Mouse (Mus musculus): ENCODE results near the gene 4921536K21Rik.
A peak's percentile ranks its signal among the peaks of the same experiment; 100 is the strongest.

The 4921536K21Rik gene

GRCm38 (mm10) chr11:3910513-3911310 is 15.8 kb upstream of the 4921536K21Rik start:
- peak; percentile 55 to 57 for DNase-seq

- DNase-seq, result no peak
These were observed 14.3 kb upstream of the 4921536K21Rik start for GRCm38 (mm10) chr11:3909236-3909635.

GRCm38 (mm10) chr11:3905446-3905845 is 10.5 kb upstream of the 4921536K21Rik start:
- DNase-seq, result no peak

GRCm38 (mm10) chr11:3904673-3905072 is 9.8 kb upstream of the 4921536K21Rik start:
- DNase-seq, result no peak

GRCm38 (mm10) chr11:3903046-3903445 is 8.1 kb upstream of the 4921536K21Rik start:
- DNase-seq, result peak; percentile 45 to 65

- DNase-seq, result no peak
These were observed 7.6 kb upstream of the 4921536K21Rik start for GRCm38 (mm10) chr11:3902516-3902915.

- DNase-seq, result no peak
These were observed 5.4 kb upstream of the 4921536K21Rik start for GRCm38 (mm10) chr11:3900296-3900695.

GRCm38 (mm10) chr11:3895933-3896332 is 1.0 kb upstream of the 4921536K21Rik start:
- DNase-seq, result no peak

GRCm38 (mm10) chr11:3895458-3895857 is 560 bp upstream of the 4921536K21Rik start:
- DNase-seq, result no peak

- DNase-seq, result no peak
These were observed 928 bp downstream of the 4921536K21Rik start for GRCm38 (mm10) chr11:3893970-3894369.

GRCm38 (mm10) chr11:3887331-3887730 is 7.6 kb downstream of the 4921536K21Rik start:
- peak; percentile 55 to 63 for DNase-seq

GRCm38 (mm10) chr11:3883711-3884110 is 11.2 kb downstream of the 4921536K21Rik start:
- no peak for DNase-seq

GRCm38 (mm10) chr11:3879836-3880235 is 15.1 kb downstream of the 4921536K21Rik start:
- peak; percentile 89 to 94 for DNase-seq

GRCm38 (mm10) chr11:3878660-3879059 is 16.2 kb downstream of the 4921536K21Rik start:
- DNase-seq, result no peak

GRCm38 (mm10) chr11:3876419-3876818 is 18.5 kb downstream of the 4921536K21Rik start:
- peak; percentile 36 to 51 for DNase-seq

- DNase-seq, result peak in 1 of 2 experiments; percentile 22
These were observed 30.6 kb downstream of the 4921536K21Rik start for GRCm38 (mm10) chr11:3864343-3864742.

- DNase-seq, result peak; percentile 90 to 91
These were observed 31.3 kb downstream of the 4921536K21Rik start, which contains the start of gene Osbp2 for GRCm38 (mm10) chr11:3863454-3864112. Gene Osbp2, minus strand, starts transcription at chr11:3863903.

- DNase-seq, result peak in 1 of 2 experiments; percentile 49
These were observed 32.0 kb downstream of the 4921536K21Rik start for GRCm38 (mm10) chr11:3862661-3863453.

GRCm38 (mm10) chr11:3860361-3860760 is 34.5 kb downstream of the 4921536K21Rik start:
- DNase-seq, result peak in 1 of 2 experiments; percentile 7

GRCm38 (mm10) chr11:3859778-3860177 is 35.1 kb downstream of the 4921536K21Rik start:
- no peak for DNase-seq

- no peak for DNase-seq
These were observed 37.0 kb downstream of the 4921536K21Rik start for GRCm38 (mm10) chr11:3857902-3858301.

GRCm38 (mm10) chr11:3855846-3856245 is 39.1 kb downstream of the 4921536K21Rik start:
- DNase-seq, result peak in 1 of 2 experiments; percentile 11

GRCm38 (mm10) chr11:3854156-3854555 is 40.7 kb downstream of the 4921536K21Rik start:
- peak; percentile 12 to 48 for DNase-seq
